Mouse (Mus musculus) lung, postnatal 14 days (tissue): ENCODE results near the gene Olfr1016.

Experiments
- DNase-seq: peaks from one replicate; pipeline ENCODE4 v3.0.0; 2021

The Olfr1016 gene

GRCm38 (mm10) chr2:85802444-85802843 is at the start of gene Olfr1016:
Gene Olfr1016, minus strand, starts transcription at chr2:85802544.
- no peak for DNase-seq

- no peak for DNase-seq
Measured at GRCm38 (mm10) chr2:85846730-85847129, 44.4 kb upstream of the Olfr1016 start, which contains the start of gene Olfr1020. Gene Olfr1020, plus strand, starts transcription at chr2:85847030.

- no peak for DNase-seq
Measured at GRCm38 (mm10) chr2:85845383-85845782, 43.0 kb upstream of the Olfr1016 start, which contains the start of gene Olfr1019. Gene Olfr1019, minus strand, starts transcription at chr2:85845483.

- DNase-seq = no peak
Measured at GRCm38 (mm10) chr2:85818179-85818578, 15.8 kb upstream of the Olfr1016 start, which contains the start of gene Olfr1018. Gene Olfr1018, plus strand, starts transcription at chr2:85818479.

GRCm38 (mm10) chr2:85804501-85804900 is 2.2 kb upstream of the Olfr1016 start:
- no peak for DNase-seq

GRCm38 (mm10) chr2:85792331-85792730 is 10.0 kb downstream of the Olfr1016 start:
- no peak for DNase-seq

- no peak for DNase-seq
Measured at GRCm38 (mm10) chr2:85781717-85782116, 20.6 kb downstream of the Olfr1016 start, which contains the start of gene Olfr1015. Gene Olfr1015, plus strand, starts transcription at chr2:85782017.

- DNase-seq = no peak
Measured at GRCm38 (mm10) chr2:85772413-85772812, 29.9 kb downstream of the Olfr1016 start, which contains the start of gene Olfr1014. Gene Olfr1014, plus strand, starts transcription at chr2:85772713.

GRCm38 (mm10) chr2:85766798-85767197 is 35.5 kb downstream of the Olfr1016 start, which contains the start of gene Olfr1013:
Gene Olfr1013, plus strand, starts transcription at chr2:85767098.
- no peak for DNase-seq

- DNase-seq = no peak
Measured at GRCm38 (mm10) chr2:85762666-85763065, 39.7 kb downstream of the Olfr1016 start, which contains the start of gene Olfr1012. Gene Olfr1012, minus strand, starts transcription at chr2:85762766.

- no peak for DNase-seq
Measured at GRCm38 (mm10) chr2:85753822-85754221, 48.5 kb downstream of the Olfr1016 start.
